Mouse (Mus musculus): Measurements from ENCODE around the gene Gtf3a. TPM values are rescaled to one million over a fixed set of nuclear protein-coding genes. Genes with fewer than 3 reads are reported as not detected.
A peak's percentile ranks its signal among the peaks of the same experiment; 100 is the strongest.

The Gtf3a gene
- polyA plus RNA-seq, 1 experiment, result 60.5 TPM

- DNase-seq (ENCODE audit: low spot score), result peak; percentile 39
Measured at GRCm38 (mm10) chr5:146983216-146983615, 34.8 kb downstream of the Gtf3a start.

DNA sequence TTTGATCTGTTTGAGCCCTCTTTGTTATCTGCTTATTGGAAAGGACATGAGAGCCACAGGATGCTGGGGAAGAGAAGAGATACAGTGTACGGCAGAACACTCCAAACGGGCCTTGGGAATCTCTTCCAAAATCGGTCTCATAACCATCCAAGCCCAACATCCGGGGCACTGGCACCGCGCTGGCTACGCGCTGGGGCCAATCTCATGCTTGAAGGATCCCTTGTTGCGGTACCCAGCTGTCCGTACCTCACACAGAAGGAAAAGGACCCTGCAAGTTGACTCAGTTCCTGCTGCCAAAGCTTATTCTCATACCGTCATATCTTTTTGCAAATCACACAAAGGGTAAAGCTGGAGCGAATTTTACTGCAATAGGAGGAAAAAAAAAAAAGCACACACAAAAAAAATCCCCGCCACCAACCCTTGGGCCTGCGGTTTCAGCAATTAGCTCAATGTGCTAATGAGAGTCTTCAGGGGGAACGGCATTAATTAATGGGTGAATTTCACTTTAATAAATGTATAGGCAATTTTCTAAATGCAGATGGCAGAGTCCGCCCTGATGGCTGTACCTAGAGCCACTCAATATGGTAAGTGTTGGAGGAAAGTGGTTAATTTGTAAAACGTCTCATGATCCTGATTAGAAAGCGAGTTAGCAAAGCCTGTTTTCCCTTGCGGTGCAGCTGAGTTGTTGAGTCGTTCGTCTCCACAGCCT lies 37.4 kb downstream of the Gtf3a start:
- DNase-seq (ENCODE audit: low spot score), result no peak

DNA sequence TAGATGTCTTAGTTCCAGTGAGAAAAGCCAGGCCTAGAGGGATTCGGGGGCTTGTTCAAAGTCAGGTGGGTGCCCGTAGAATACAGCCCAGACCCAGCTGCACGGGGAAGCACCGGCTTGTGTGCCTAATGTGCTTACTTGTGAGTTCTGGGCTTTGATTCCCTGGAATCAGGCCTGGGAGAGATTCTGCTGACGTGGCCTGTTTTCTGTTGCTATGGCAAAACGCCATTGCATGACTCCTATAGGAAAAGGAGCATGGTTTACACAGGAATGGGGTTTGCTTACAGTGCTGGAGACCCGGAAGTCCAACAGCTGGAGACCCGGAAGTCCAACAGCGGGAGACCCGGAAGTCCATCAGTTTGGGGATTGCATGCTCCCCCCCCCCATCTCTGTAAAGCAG lies 39.1 kb downstream of the Gtf3a start:
- no peak for DNase-seq (ENCODE audit: low spot score)

DNA sequence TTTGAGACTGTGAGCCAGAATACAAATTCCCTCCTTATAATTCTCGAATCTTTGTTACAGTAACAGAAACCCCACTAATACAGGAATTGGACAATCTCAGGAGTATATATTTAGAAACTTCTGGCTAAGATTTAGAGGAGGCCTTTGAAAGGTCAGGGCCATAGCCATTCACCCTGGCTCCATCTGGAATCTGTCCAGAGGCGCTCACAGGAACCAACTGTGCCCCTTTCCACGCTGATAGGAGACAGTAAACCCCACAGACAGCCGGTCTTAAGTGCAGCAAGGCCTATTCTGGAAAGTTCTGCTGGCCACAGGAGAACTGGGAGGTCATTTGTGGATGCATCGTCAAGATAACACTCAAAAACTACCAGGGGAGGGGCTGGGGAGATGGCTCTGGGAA lies 40.6 kb downstream of the Gtf3a start:
- DNase-seq (ENCODE audit: low spot score), result no peak

GRCm38 (mm10) chr5:146993509-146993908 lies 45.1 kb downstream of the Gtf3a start:
- no peak for DNase-seq (ENCODE audit: low spot score)

GRCm38 (mm10) chr5:146994973-146995372 lies 46.5 kb downstream of the Gtf3a start:
- DNase-seq (ENCODE audit: low spot score), result no peak

- DNase-seq (ENCODE audit: low spot score), result no peak
Measured at GRCm38 (mm10) chr5:146996812-146997211, 48.4 kb downstream of the Gtf3a start.

DNA sequence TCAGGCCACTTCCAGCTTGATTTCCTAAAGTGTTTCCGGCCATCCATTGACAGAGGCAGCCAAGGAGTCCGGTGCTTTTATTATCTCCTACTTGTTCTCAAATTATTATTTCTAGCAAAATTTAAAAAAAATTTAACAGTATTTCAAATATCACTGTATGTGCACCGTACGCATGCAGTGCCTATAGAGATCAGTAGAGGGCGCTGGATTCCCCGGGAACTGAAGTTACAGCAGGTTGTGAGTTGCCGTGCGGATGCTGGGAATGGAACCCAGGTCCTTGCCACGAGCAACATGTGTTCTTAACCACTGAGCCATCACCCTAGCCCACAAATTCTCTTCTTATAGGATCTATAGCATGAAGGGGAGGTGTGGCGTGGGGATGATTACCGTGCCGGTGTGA lies 50.3 kb downstream of the Gtf3a start:
- no peak for DNase-seq (ENCODE audit: low spot score)

DNA sequence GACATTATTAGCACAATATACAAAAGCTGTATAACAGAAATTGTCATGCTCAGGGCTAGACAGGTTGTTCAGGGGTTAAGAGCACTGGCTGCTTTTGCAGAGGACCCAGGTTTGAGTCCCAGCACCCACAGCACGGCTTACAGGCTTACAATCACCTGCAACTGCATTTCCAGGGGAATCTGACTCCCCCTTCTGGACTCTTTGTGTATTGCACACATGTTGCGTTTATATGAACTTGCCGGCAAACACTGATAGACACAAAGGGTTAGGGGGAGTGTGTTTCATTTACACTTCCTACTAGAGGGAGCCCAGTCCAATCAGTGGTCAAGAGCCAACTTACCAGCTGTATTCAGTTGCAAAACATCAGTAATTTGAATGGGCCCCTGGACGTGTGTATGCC lies 52.9 kb downstream of the Gtf3a start:
- DNase-seq (ENCODE audit: low spot score), result no peak

DNA sequence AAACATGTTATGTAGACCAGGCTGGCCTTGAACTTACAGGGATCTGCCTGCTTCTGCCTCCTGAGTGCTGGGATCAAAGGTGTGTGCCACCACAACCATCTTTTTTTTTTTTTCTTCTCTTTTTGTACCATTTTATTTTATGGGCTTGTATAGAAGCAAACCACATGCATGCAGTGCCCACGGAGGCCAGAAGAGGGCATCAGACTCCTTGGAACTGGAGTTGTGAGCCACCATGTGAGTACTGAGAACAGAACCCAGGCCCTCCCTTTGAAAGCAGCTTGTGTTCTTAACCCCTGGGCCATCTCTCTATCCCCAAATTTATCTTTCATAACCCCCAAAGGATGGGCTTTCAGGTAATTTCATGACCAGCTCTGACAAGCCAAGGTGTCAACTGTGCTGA lies 54.8 kb downstream of the Gtf3a start:
- DNase-seq (ENCODE audit: low spot score), result no peak

Other genes starting within 250 kb of the Gtf3a start
- gene Usp12, start 153.7 kb upstream of the Gtf3a start, polyA plus RNA-seq (2012; rRNA removed), result 16.6 and 20.9 TPM in 2 replicates
- gene Rpl21, start 115.8 kb upstream of the Gtf3a start, polyA plus RNA-seq (2012; rRNA removed), result 587 and 829 TPM in 2 replicates
- gene Rasl11a, start 103.6 kb upstream of the Gtf3a start, polyA plus RNA-seq (2012; rRNA removed), result 15.1 and 24.8 TPM in 2 replicates
- gene Mtif3, start 15.1 kb downstream of the Gtf3a start, polyA plus RNA-seq (2012; rRNA removed), result 20.7 and 22.0 TPM in 2 replicates
- gene Lnx2, start 127.9 kb downstream of the Gtf3a start, polyA plus RNA-seq (2012; rRNA removed), result 9.6 and 13.6 TPM in 2 replicates
- gene Polr1d, start 128.4 kb downstream of the Gtf3a start, polyA plus RNA-seq (2012; rRNA removed), result 116 and 126 TPM in 2 replicates
- not detected in 2 replicates for gene Gsx1, start 240.0 kb downstream of the Gtf3a start, polyA plus RNA-seq (2012; rRNA removed)

Measured in urinary bladder, adult 2 months (tissue).